Mouse (Mus musculus): ENCODE results near the gene Cryga. TPM values are rescaled to one million over a fixed set of nuclear protein-coding genes. Genes with fewer than 3 reads are reported as not detected.
"Not testable (repeated sequence)": the region's sequence is repeated elsewhere in the genome, so short reads cannot be mapped to it uniquely, and the experiment has no call there.

The Cryga gene
- polyA plus RNA-seq, 1 experiment, result not detected

GRCm38 (mm10) chr1:65063352-65063751 is 39.8 kb downstream of the Cryga start, which contains the start of gene Crygd:
Gene Crygd, minus strand, starts transcription at chr1:65063452.
- Histone ChIP-seq H3K4me3 (replicated peaks) (no peak within 1 kb of the TSS), H3K4me1 (no peaks in the 10 kb centered on the region), H3K27me3 (replicated peaks) (no peaks in the 10 kb centered on the region), H3K36me3 (replicated peaks; ENCODE audit: low read length) (no peaks in the 10 kb centered on the region), H3K9me3 (peaks cover 4% of the 10 kb centered on the region)
- no peak for TF ChIP-seq FLI1 (IDR thresholded peaks at IDR 0.05; ENCODE audit: low read length)
- TF ChIP-seq GATA1 (IDR thresholded peaks at IDR 0.05; ENCODE audit: borderline replicate concordance, low read length), result no peak

- H3K4me3 ChIP-seq (replicated peaks), result no peak overlapping the region
Measured at GRCm38 (mm10) chr1:65052140-65052539, 51.0 kb downstream of the Cryga start.

GRCm38 (mm10) chr1:65051696-65052095 is 51.5 kb downstream of the Cryga start:
- Histone ChIP-seq H3K9me3 (peaks cover 5% of the 10 kb centered on the region; the same call in 1 of the 2 replicates), H3K4me1 (peaks cover 9% of the 10 kb centered on the region), H3K36me3 (replicated peaks; ENCODE audit: low read length) (no peaks in the 10 kb centered on the region), H3K27me3 (replicated peaks) (peaks cover 3% of the 10 kb centered on the region), H3K4me3 (replicated peaks) (no peak overlapping the region)
- no peak for TF ChIP-seq FLI1 (IDR thresholded peaks at IDR 0.05; ENCODE audit: low read length)
- TF ChIP-seq GATA1 (IDR thresholded peaks at IDR 0.05; ENCODE audit: borderline replicate concordance, low read length), result no peak

More at GRCm38 (mm10) chr1:65052140-65052539, 51.0 kb downstream of the Cryga start:
- Histone ChIP-seq H3K36me3 (replicated peaks; ENCODE audit: low read length) (no peaks in the 10 kb centered on the region), H3K9me3 (peaks cover 5% of the 10 kb centered on the region; the same call in 1 of the 2 replicates), H3K27me3 (replicated peaks) (peaks cover 3% of the 10 kb centered on the region), H3K4me1 (peaks cover 9% of the 10 kb centered on the region)
- TF ChIP-seq FLI1 (IDR thresholded peaks at IDR 0.05; ENCODE audit: low read length) (no peak), GATA1 (IDR thresholded peaks at IDR 0.05; ENCODE audit: borderline replicate concordance, low read length) (no peak)

GRCm38 (mm10) chr1:65050952-65051351 is 52.2 kb downstream of the Cryga start, which contains the start of gene Cryge:
Gene Cryge, minus strand, starts transcription at chr1:65051149.
- H3K4me3 ChIP-seq (replicated peaks); H3K4me1 ChIP-seq; H3K27me3 ChIP-seq (replicated peaks); H3K9me3 ChIP-seq; H3K36me3 ChIP-seq (replicated peaks; ENCODE audit: low read length): not testable (repeated sequence)

Other genes with a start within 250 kb of the Cryga start
- 0.89 TPM in 1 of 2 replicates, not detected in the other for gene Plekhm3, start 146.5 kb downstream of the Cryga start, polyA plus RNA-seq (2012; ENCODE audit: insufficient read depth, low replicate concordance)
- not detected in 2 replicates for gene Akr1cl, start 70.6 kb downstream of the Cryga start, polyA plus RNA-seq (2012; ENCODE audit: insufficient read depth, low replicate concordance)
- gene Cryge, start 52.2 kb downstream of the Cryga start, polyA plus RNA-seq (2012; ENCODE audit: insufficient read depth, low replicate concordance), result not detected in 2 replicates
- not detected in 2 replicates for gene Crygd, start 39.9 kb downstream of the Cryga start, polyA plus RNA-seq (2012; ENCODE audit: insufficient read depth, low replicate concordance)
- gene Crygc, start 29.7 kb downstream of the Cryga start, polyA plus RNA-seq (2012; ENCODE audit: insufficient read depth, low replicate concordance), result not detected in 2 replicates
- gene Crygb, start 21.1 kb downstream of the Cryga start, polyA plus RNA-seq (2012; ENCODE audit: insufficient read depth, low replicate concordance), result not detected in 2 replicates
- not detected in 2 replicates for gene Gm28845, start 16.2 kb upstream of the Cryga start, polyA plus RNA-seq (2012; ENCODE audit: insufficient read depth, low replicate concordance)
- gene D630023F18Rik, start 19.8 kb upstream of the Cryga start, polyA plus RNA-seq (2012; ENCODE audit: insufficient read depth, low replicate concordance), result not detected in 2 replicates
- 3.3 TPM in 1 of 2 replicates, not detected in the other for gene Idh1, start 83.1 kb upstream of the Cryga start, polyA plus RNA-seq (2012; ENCODE audit: insufficient read depth, low replicate concordance)
- gene Pikfyve, start 83.3 kb upstream of the Cryga start, polyA plus RNA-seq (2012; ENCODE audit: insufficient read depth, low replicate concordance), result 1.6 and 2.6 TPM in 2 replicates
- gene Pth2r, start 178.7 kb upstream of the Cryga start, polyA plus RNA-seq (2012; ENCODE audit: insufficient read depth, low replicate concordance), result not detected in 2 replicates